Mouse (Mus musculus): Measurements from ENCODE around the gene Ccdc113. TPM values are rescaled to one million over a fixed set of nuclear protein-coding genes. Genes with fewer than 3 reads are reported as not detected.

The Ccdc113 gene
- polyA plus RNA-seq (2014; fragmentation: Illumina TruSeq; extraction: RNeasy Lipid Tissue Mini Kit (QIAGEN cat#74804); ENCODE audit: low read depth, low replicate concordance) = not detected

GRCm38 (mm10) chr8:95533584-95534387, at the start of gene Ccdc113:
Ccdc113 (plus strand) TSS chr8:95534085.

GRCm38 (mm10) chr8:95490006-95490405, 43.9 kb upstream of the Ccdc113 start, which contains the start of gene Csnk2a2:
Csnk2a2 (minus strand) TSS chr8:95490039.

DNA sequence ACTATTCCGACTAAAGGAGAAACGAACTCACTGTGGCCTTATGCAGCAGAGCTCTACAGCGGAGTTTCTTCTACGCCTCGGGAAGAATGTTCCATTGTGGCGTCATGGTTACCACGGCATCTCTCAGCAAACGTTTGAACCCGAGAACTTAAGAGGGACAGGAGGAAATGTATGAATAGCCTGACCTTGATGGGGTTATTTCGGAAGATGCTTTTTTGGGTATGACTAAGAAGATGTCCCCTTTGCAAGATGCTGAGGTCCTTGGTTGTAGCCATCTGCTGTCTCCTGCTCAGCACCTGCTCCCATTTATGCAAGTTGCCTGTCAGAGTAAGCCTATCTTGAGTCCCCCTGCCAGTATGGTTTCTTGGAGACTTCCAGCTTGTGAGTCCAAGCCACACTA, 42.4 kb downstream of the Ccdc113 start, which contains the start of gene Prss54:
TSS of gene Prss54 (minus strand) at position 101 of the 400 bp plus-strand sequence.

Other genes with a start within 250 kb of the Ccdc113 start
- gene Cngb1, start 227.5 kb upstream of the Ccdc113 start, polyA plus RNA-seq (2014; fragmentation: Illumina TruSeq; extraction: RNeasy Lipid Tissue Mini Kit (QIAGEN cat#74804); ENCODE audit: low read depth, low replicate concordance) = not detected
- gene Tepp, start 223.5 kb upstream of the Ccdc113 start, polyA plus RNA-seq (2014; fragmentation: Illumina TruSeq; extraction: RNeasy Lipid Tissue Mini Kit (QIAGEN cat#74804); ENCODE audit: low read depth, low replicate concordance) = not detected
- 0.89 TPM for gene Zfp319, start 202.1 kb upstream of the Ccdc113 start, polyA plus RNA-seq (2014; fragmentation: Illumina TruSeq; extraction: RNeasy Lipid Tissue Mini Kit (QIAGEN cat#74804); ENCODE audit: low read depth, low replicate concordance)
- gene Usb1, start 201.8 kb upstream of the Ccdc113 start, polyA plus RNA-seq (2014; fragmentation: Illumina TruSeq; extraction: RNeasy Lipid Tissue Mini Kit (QIAGEN cat#74804); ENCODE audit: low read depth, low replicate concordance) = 1.0 TPM
- gene Mmp15, start 181.8 kb upstream of the Ccdc113 start, polyA plus RNA-seq (2014; fragmentation: Illumina TruSeq; extraction: RNeasy Lipid Tissue Mini Kit (QIAGEN cat#74804); ENCODE audit: low read depth, low replicate concordance) = 0.16 TPM
- gene Cfap20, start 99.2 kb upstream of the Ccdc113 start, polyA plus RNA-seq (2014; fragmentation: Illumina TruSeq; extraction: RNeasy Lipid Tissue Mini Kit (QIAGEN cat#74804); ENCODE audit: low read depth, low replicate concordance) = 35.4 TPM
- 135 TPM for gene Csnk2a2, start 44.0 kb upstream of the Ccdc113 start, polyA plus RNA-seq (2014; fragmentation: Illumina TruSeq; extraction: RNeasy Lipid Tissue Mini Kit (QIAGEN cat#74804); ENCODE audit: low read depth, low replicate concordance)
- gene Prss54, start 42.3 kb downstream of the Ccdc113 start, polyA plus RNA-seq (2014; fragmentation: Illumina TruSeq; extraction: RNeasy Lipid Tissue Mini Kit (QIAGEN cat#74804); ENCODE audit: low read depth, low replicate concordance) = not detected
- 2.6 TPM for gene Gins3, start 99.4 kb downstream of the Ccdc113 start, polyA plus RNA-seq (2014; fragmentation: Illumina TruSeq; extraction: RNeasy Lipid Tissue Mini Kit (QIAGEN cat#74804); ENCODE audit: low read depth, low replicate concordance)
- gene Ndrg4, start 142.9 kb downstream of the Ccdc113 start, polyA plus RNA-seq (2014; fragmentation: Illumina TruSeq; extraction: RNeasy Lipid Tissue Mini Kit (QIAGEN cat#74804); ENCODE audit: low read depth, low replicate concordance) = 1.8 TPM
- 21.6 TPM for gene Setd6, start 181.8 kb downstream of the Ccdc113 start, polyA plus RNA-seq (2014; fragmentation: Illumina TruSeq; extraction: RNeasy Lipid Tissue Mini Kit (QIAGEN cat#74804); ENCODE audit: low read depth, low replicate concordance)